Mouse (Mus musculus) liver, embryonic 12.5 days (tissue): ENCODE results near the gene Arhgap32. TPM values are rescaled to one million over a fixed set of nuclear protein-coding genes. Genes with fewer than 3 reads are reported as not detected.
A peak's percentile ranks its signal among the peaks of the same experiment; 100 is the strongest.

Experiments used
- ATAC-seq: fragments of 200-750 bp; cut with Nextera tagmentation; 2 replicates; pipeline ENCODE4 v1.8.0; 2017; ENCODE audit warnings: moderate number of reproducible peaks, mild to moderate bottlenecking, moderate library complexity
- H3K27ac ChIP-seq: fragments of 300-500 bp; sonication (generic); 2 replicates; pipeline ENCODE4 v1.5.1; 2016; ENCODE audit warnings: mild to moderate bottlenecking
- H3K27me3 ChIP-seq: fragments of 300-500 bp; sonication (generic); replicated peaks from 2 replicates; pipeline ENCODE4 v1.6.1; 2016; ENCODE audit warnings: mild to moderate bottlenecking, moderate library complexity
- H3K36me3 ChIP-seq: fragments of 300-500 bp; sonication (generic); 2 replicates; pipeline ENCODE4 v1.6.1; 2016; ENCODE audit warnings: mild to moderate bottlenecking, moderate library complexity
- H3K4me1 ChIP-seq: fragments of 300-500 bp; sonication (generic); 2 replicates; pipeline ENCODE4 v1.6.1; 2016
- H3K4me2 ChIP-seq: fragments of 300-500 bp; sonication (generic); 2 replicates; pipeline ENCODE4 v1.6.1; 2016; ENCODE audit warnings: mild to moderate bottlenecking, moderate library complexity
- H3K4me3 ChIP-seq: fragments of 300-500 bp; sonication (generic); 2 replicates; pipeline ENCODE4 v1.5.1; 2016; ENCODE audit warnings: mild to moderate bottlenecking, moderate library complexity
- H3K9ac ChIP-seq: fragments of 300-500 bp; sonication (generic); 2 replicates; pipeline ENCODE4 v1.6.1; 2016; ENCODE audit warnings: mild to moderate bottlenecking, moderate library complexity
- H3K9me3 ChIP-seq: fragments of 300-500 bp; sonication (generic); replicated peaks from 2 replicates; pipeline ENCODE4 v1.6.1; 2016; ENCODE audit warnings: mild to moderate bottlenecking, moderate library complexity
- WGBS: fragments of 180-500 bp; shearing (Covaris S2); methylation state at CpG from one replicate; pipeline ENCODE4 v1.1.7; 2016; ENCODE audit not compliant: insufficient replicate concordance; 5-methylcytosine and 5-hydroxymethylcytosine counted together
- microRNA-seq: library from miRNA; unstranded; fragments of <30 nt; microRNA quantifications from one replicate; pipeline ENCODE4, GENCODE M21; 2017
- polyA plus RNA-seq: library from polyadenylated mRNA; unstranded; fragments of >200 nt; fragmentation: Nextera tagmentation; extraction: Ambion mirVana; gene quantifications from 2 replicates; pipeline ENCODE4 v1.2.1, GENCODE M21; 2016

Arhgap32 gene
- polyA plus RNA-seq, 1 experiment from 2014 or later: 0.56 TPM

DNA sequence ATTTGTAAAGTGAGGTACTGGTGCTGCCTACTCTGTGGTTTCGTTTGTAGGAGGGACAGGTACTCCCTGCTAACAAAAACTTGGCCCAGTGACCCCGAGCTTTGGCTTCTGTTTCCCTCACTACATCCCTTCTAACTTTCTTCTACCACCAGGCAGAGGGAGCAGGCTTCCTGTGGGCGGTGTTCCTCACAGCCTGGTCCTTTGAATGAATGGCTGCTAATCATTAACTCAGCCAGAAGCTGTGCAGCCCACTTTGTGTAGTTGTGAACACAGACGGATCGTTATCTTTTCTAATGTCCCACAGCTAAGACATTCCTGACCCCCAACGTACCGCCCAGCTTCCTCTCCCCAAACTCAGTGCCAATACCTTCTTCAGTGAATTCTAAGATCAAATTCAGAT lies 175.7 kb downstream of the Arhgap32 start:
- 21% methylated on average over 7 of the region's 7 CpGs for WGBS
- Histone ChIP-seq H3K27ac (no peak overlapping the region), H3K9ac (no peak overlapping the region), H3K4me3 (no peak overlapping the region), H3K9me3 (no peaks in the 10 kb centered on the region), H3K4me2 (no peak overlapping the region), H3K4me1 (peaks cover 17% of the 10 kb centered on the region; the same call in 1 of the 2 replicates), H3K27me3 (peaks cover 6% of the 10 kb centered on the region), H3K36me3 (no peaks in the 10 kb centered on the region)
- ATAC-seq: peak; percentile 46; the same call in 1 of the 2 replicates

DNA sequence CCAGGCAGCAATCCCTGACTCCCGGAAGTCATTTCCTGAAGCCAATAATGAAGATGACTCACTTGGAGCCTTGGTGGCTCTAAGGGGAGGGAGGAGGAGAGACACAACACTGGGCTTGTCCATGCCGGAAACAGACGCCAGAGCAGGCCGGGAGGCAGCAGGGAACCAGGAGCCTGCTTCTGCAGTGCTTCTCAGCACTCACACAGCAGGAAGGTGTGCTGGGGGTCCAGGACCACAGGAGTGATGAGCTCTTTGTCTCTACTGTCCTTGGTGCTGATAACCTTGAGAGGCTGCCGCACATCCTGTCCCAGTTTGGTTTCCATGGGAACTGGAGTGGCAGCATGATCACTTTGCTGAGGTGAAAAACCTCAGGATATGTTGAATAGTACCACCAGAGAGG lies 176.8 kb downstream of the Arhgap32 start:
- Histone ChIP-seq H3K36me3 (no peaks in the 10 kb centered on the region), H3K27me3 (peaks cover 6% of the 10 kb centered on the region), H3K4me3 (no peak overlapping the region), H3K9ac (no peak overlapping the region), H3K4me2 (no peak overlapping the region), H3K27ac (no peak overlapping the region), H3K9me3 (no peaks in the 10 kb centered on the region), H3K4me1 (peaks cover 15% of the 10 kb centered on the region; the same call in 1 of the 2 replicates)
- no peak for ATAC-seq
- 28% methylated on average over 5 of the region's 5 CpGs for WGBS

DNA sequence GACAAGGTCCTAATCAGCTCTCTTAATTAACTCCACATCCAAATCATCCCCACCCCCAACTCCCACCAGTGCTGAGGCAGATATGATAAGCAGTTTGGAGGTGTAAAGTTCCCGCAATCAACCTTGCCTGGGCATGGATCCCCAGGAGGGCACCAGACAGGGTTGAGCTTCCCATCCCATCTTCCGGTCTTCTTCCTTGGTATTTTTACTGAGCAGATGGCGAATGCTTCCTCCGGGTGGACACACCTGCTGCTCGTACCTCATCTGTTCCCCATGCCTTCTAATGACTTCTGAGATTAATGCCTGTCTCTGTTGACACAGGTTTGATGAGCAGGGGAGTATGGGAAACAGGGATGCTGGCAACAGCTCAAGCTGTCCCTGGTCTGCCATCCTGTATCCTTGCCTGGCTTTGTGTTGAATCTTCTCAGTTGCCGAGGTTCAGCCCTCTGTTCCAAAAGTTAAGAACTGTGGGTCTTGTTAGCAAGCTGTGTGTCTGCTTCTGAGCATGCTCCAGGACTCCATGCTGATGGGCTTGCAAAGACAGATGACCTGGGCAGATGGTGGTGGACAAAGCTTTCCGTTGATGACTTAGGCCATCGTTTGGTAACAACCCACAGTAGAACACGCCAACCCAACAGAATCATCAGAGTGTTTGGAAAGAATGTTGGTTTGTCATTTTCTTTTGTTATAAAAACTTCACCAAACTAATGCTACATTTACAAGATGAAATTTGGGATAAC lies 179.3 kb downstream of the Arhgap32 start:
- 72% methylated on average over 9 of the region's 9 CpGs for WGBS
- Histone ChIP-seq H3K27me3 (peaks cover 6% of the 10 kb centered on the region), H3K9ac (no peak overlapping the region), H3K4me1 (peaks cover 15% of the 10 kb centered on the region; the same call in 1 of the 2 replicates), H3K4me3 (no peak overlapping the region), H3K9me3 (no peaks in the 10 kb centered on the region), H3K36me3 (no peaks in the 10 kb centered on the region), H3K4me2 (no peak overlapping the region), H3K27ac (no peak overlapping the region)
- ATAC-seq: no peak

DNA sequence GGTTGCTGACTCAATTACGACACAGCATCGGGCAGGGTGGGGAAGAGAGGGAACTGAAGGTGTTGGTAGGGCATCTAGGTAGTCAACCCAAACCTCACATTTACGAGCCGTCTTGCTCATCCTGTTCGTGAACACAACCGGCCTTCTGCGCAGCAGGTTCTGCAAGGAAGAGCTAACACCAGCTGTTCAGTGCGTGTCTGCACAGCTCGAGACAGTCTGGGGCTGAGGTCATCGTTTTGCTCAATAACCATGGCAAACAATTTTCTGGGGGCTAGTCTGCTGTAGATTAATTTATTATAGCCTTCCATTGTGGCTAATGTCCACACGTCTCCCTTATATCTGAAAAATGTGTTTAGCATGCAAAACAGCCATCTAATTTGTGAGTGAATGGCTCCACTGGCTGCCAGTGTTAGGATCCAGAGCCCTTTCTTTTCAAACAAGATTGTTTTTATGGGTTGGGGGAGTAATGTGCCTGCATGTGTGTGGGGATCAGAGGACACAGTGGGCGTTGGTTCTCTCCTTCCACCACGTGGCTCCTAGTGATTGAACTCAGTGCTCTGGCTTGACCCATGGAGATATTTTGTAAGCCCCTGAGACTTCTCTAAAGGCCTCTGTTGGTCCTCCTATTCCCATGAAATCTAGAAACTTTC lies 186.7 kb downstream of the Arhgap32 start:
- Histone ChIP-seq H3K9ac (no peak overlapping the region), H3K27me3 (no peaks in the 10 kb centered on the region), H3K4me2 (no peak overlapping the region), H3K4me1 (peaks cover 8% of the 10 kb centered on the region; the same call in 1 of the 2 replicates), H3K4me3 (no peak overlapping the region), H3K9me3 (no peaks in the 10 kb centered on the region), H3K36me3 (no peaks in the 10 kb centered on the region), H3K27ac (no peak overlapping the region)
- WGBS: 71% methylated on average over 13 of the region's 13 CpGs
- no peak for ATAC-seq

DNA sequence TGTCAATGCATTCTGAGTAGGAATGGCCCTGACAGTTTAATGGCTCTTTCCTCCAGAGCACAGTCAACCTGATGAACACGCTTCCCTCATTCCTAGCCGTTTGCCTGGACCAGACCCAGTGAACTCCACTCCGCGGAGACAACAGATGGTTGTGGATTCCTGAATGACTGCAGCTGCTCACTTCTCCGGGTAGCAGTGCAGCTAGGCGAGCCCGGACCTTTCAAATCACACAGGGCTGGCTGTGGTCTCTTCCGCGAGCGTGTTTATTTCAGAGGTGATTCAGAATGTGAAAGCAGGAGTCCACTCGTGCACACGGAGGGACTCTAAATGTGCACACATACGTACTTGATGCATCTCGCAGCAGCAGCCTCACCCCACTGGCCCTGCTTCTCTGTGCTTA lies 195.8 kb downstream of the Arhgap32 start:
- Histone ChIP-seq H3K4me2 (no peak overlapping the region), H3K4me1 (no peaks in the 10 kb centered on the region), H3K9me3 (no peaks in the 10 kb centered on the region), H3K4me3 (no peak overlapping the region), H3K36me3 (no peaks in the 10 kb centered on the region), H3K27ac (no peak overlapping the region), H3K27me3 (no peaks in the 10 kb centered on the region), H3K9ac (no peak overlapping the region)
- 66% methylated on average over 14 of the region's 14 CpGs for WGBS
- ATAC-seq: no peak

DNA sequence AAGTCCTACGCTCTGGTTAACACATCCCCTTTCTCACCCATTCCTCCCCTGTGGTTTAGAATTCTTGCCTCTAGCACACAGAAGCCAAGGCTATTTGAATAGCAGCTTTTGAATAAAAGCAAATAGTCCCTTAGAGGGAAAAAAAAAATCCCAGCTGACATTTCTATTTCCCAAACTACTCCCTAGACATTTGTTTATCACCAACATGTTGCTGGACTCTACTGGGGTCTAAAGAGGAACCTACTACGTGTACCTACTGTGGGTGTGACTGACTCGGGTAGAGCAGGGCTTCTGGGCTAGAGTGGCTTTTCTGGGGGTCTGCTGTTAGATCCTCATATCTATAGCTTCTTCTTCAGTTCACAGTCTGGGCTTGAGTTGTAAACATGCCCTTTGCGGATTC lies 196.3 kb downstream of the Arhgap32 start:
- no peaks in the 10 kb centered on the region for H3K27me3 ChIP-seq
- 50% methylated on average over 4 of the region's 4 CpGs for WGBS
- H3K9me3 ChIP-seq: no peaks in the 10 kb centered on the region
- no peaks in the 10 kb centered on the region for H3K4me1 ChIP-seq
- no peak overlapping the region for H3K9ac ChIP-seq
- no peaks in the 10 kb centered on the region for H3K36me3 ChIP-seq
- no peak for ATAC-seq
- H3K4me2 ChIP-seq: no peak overlapping the region
- no peak overlapping the region for H3K27ac ChIP-seq
- H3K4me3 ChIP-seq: no peak overlapping the region

DNA sequence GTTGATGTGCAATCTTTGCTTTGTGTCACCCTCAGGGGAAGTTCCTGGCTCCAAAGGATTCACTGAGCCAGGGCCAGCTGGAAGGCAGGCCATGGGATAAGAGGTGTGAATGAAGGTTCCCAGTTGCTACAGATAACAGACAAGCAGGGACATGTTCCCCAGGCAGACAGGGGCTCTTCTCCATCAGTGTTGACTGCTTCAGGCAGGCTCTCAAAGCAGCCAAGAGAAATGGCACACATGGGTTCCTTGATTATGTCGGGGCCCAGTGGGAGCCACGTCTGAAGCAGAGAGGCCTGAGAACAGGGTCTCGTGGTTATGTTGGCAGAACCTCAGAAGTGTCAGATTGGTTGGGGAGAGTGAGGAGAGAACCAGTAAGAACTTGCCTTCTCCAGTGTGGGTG lies 198.1 kb downstream of the Arhgap32 start:
- WGBS: 50% methylated on average over 3 of the region's 3 CpGs
- no peak for ATAC-seq
- Histone ChIP-seq H3K36me3 (no peaks in the 10 kb centered on the region), H3K4me3 (no peak overlapping the region), H3K27ac (no peak overlapping the region), H3K9me3 (no peaks in the 10 kb centered on the region), H3K4me1 (no peaks in the 10 kb centered on the region), H3K27me3 (no peaks in the 10 kb centered on the region), H3K9ac (no peak overlapping the region), H3K4me2 (no peak overlapping the region)

DNA sequence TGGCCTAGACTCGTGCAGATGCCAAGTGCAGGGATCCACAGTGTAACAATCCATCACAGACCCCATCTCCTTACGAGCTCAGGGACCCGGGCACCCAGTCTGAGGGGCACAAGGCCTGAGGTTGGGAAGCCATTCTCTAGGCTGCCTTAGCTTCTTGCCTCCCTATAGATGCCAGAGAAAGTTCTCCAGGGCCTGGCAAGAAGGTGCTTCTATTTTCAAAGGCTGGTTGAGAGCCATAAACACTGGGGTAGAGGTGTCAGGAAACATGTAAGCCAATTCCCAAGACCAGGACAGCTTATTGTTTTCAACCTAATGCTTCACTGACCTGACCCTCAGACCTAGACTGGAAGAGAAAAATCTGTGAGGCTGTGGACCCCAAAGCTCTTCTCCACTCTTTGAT lies 200.1 kb downstream of the Arhgap32 start:
- H3K27me3 ChIP-seq: no peaks in the 10 kb centered on the region
- H3K4me1 ChIP-seq: no peaks in the 10 kb centered on the region
- 83% methylated on average over 3 of the region's 3 CpGs for WGBS
- H3K9me3 ChIP-seq: no peaks in the 10 kb centered on the region
- no peak overlapping the region for H3K4me2 ChIP-seq
- no peak overlapping the region for H3K9ac ChIP-seq
- H3K36me3 ChIP-seq: no peaks in the 10 kb centered on the region
- H3K4me3 ChIP-seq: no peak overlapping the region
- H3K27ac ChIP-seq: no peak overlapping the region
- ATAC-seq: no peak

Small RNA genes within 50 kb of the gene (microRNA-seq; reads per million reads assigned to microRNA genes)
- not detected for gene Gm44453

Other genes starting within 250 kb of the Arhgap32 start
- 0.06 TPM in 1 of 2 replicates, not detected in the other for gene Barx2, start 202.7 kb upstream of the Arhgap32 start, polyA plus RNA-seq
- gene Kcnj5, start 228.2 kb downstream of the Arhgap32 start, polyA plus RNA-seq: 3.2 and 3.4 TPM in 2 replicates